Mouse (Mus musculus) small intestine, adult 2 months (tissue): Measurements from ENCODE around the gene Gm20708.

Experiments
- CTCF ChIP-seq: fragments of 200-500 bp; IDR thresholded peaks from 2 replicates; pipeline ENCODE4 v1.5.1; 2012; ENCODE audit warnings: low read depth, mild to moderate bottlenecking, control low read depth, inconsistent platforms, low read length, moderate library complexity, mixed read lengths; ENCODE audit not compliant: insufficient replicate concordance, insufficient read length; ENCODE audit errors: extremely low read depth
- POLR2A ChIP-seq: fragments of 200-500 bp; IDR thresholded peaks from 2 replicates; pipeline ENCODE4 v1.6.1; 2012; ENCODE audit warnings: low read depth, mild to moderate bottlenecking, control low read depth, inconsistent platforms, low read length, moderate library complexity

- no peak for TF ChIP-seq POLR2A
- TF ChIP-seq CTCF = peak; percentile 31; the same call in 1 of the 2 replicates
These were observed 26.4 kb upstream of the Gm20708 start for GRCm38 (mm10) chr11:117783089-117783488.
